Mouse (Mus musculus) kidney, postnatal 14 days (tissue): Measurements from ENCODE around the gene Chl1.

Source experiments
- DNase-seq: peaks from one replicate; pipeline ENCODE4 v3.0.0; 2022; ENCODE audit warnings: mixed read lengths

Chl1 gene

GRCm38 (mm10) chr6:103510392-103511289 lies at the start of gene Chl1:
Gene Chl1 (plus strand): TSS chr6:103510586.
- peak; percentile 2 for DNase-seq

GRCm38 (mm10) chr6:103465479-103466080 lies 44.8 kb upstream of the Chl1 start:
- no peak for DNase-seq

GRCm38 (mm10) chr6:103473316-103473715 lies 37.1 kb upstream of the Chl1 start:
- DNase-seq, result no peak

GRCm38 (mm10) chr6:103487199-103487598 lies 23.2 kb upstream of the Chl1 start:
- no peak for DNase-seq

- no peak for DNase-seq
Measured at GRCm38 (mm10) chr6:103498404-103498803, 12.0 kb upstream of the Chl1 start.

GRCm38 (mm10) chr6:103504065-103504464 lies 6.3 kb upstream of the Chl1 start:
- DNase-seq, result no peak

GRCm38 (mm10) chr6:103507751-103508575 lies 2.4 kb upstream of the Chl1 start:
- DNase-seq, result peak; percentile 2

- DNase-seq, result no peak
Measured at GRCm38 (mm10) chr6:103509596-103509995, 790 bp upstream of the Chl1 start.

- no peak for DNase-seq
Measured at GRCm38 (mm10) chr6:103511290-103511971, 1.0 kb downstream of the Chl1 start.

- peak; percentile 2 for DNase-seq
Measured at GRCm38 (mm10) chr6:103511972-103512565, 1.7 kb downstream of the Chl1 start.

- no peak for DNase-seq
Measured at GRCm38 (mm10) chr6:103512911-103513321, 2.5 kb downstream of the Chl1 start.

GRCm38 (mm10) chr6:103513621-103514241 lies 3.3 kb downstream of the Chl1 start:
- DNase-seq, result no peak

GRCm38 (mm10) chr6:103514346-103514745 lies 4.0 kb downstream of the Chl1 start:
- no peak for DNase-seq

- no peak for DNase-seq
Measured at GRCm38 (mm10) chr6:103514756-103515155, 4.4 kb downstream of the Chl1 start.

GRCm38 (mm10) chr6:103519596-103519995 lies 9.2 kb downstream of the Chl1 start:
- DNase-seq, result no peak

GRCm38 (mm10) chr6:103525326-103526024 lies 15.1 kb downstream of the Chl1 start:
- no peak for DNase-seq

GRCm38 (mm10) chr6:103526945-103527777 lies 16.8 kb downstream of the Chl1 start:
- DNase-seq, result no peak

GRCm38 (mm10) chr6:103533048-103533447 lies 22.7 kb downstream of the Chl1 start:
- DNase-seq, result no peak

- no peak for DNase-seq
Measured at GRCm38 (mm10) chr6:103534027-103534426, 23.6 kb downstream of the Chl1 start.

- no peak for DNase-seq
Measured at GRCm38 (mm10) chr6:103542576-103542975, 32.2 kb downstream of the Chl1 start.
